Mouse (Mus musculus): ENCODE results near the gene Gpc6.

- no peak for TF ChIP-seq CTCF (IDR thresholded peaks at IDR 0.05)
- no peak for TF ChIP-seq EP300 (IDR thresholded peaks at IDR 0.05; ENCODE audit: insufficient read depth, low read depth, low read length)
- no peak for TF ChIP-seq POLR2A (IDR thresholded peaks at IDR 0.05; ENCODE audit: insufficient read depth, low read depth, low read length)
Observed at GRCm38 (mm10) chr14:117002313-117002712, 77.2 kb downstream of the Gpc6 start.
